In the genomic region with DNA sequence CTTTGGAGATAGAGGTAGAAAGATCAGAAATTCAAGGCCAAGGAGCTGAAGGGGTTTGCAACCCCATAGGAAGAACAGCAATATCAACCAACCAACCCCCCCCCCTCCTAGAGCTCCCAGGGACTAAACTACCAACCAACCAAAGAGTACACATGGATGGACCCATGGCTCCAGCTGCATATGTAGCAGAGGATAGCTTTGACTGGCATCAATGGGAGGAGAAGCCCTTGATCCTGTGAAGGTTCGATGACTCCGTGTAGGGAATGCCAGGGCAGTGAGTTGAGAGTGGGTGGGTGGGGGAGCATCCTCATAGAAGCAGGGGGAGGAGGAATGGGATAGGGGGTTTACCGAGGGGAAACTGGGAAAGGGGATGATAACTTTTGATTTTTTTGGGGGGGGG, we compare ENCODE assay signal across 20 mouse cellular contexts. TPM values are rescaled to one million over a fixed set of nuclear protein-coding genes. Genes with fewer than 3 reads are reported as not detected.
DNase-seq lines count a peak whose midpoint lies in the region; ATAC-seq and TF ChIP-seq lines count a peak whose summit lies in the region.
"Had no signal": no experiment of that assay in that cellular context is flagged by ENCODE, and none has a peak within 500 bp of the region (broad histone marks: within the 10 kb centered on the region; RNA-seq: fewer than 3 reads in every experiment).

No protein-coding gene starts in this region.

- DNase-seq in heart, adult 11 months = peak; percentile 93
- no peak for DNase-seq in heart, adult 9 months (ENCODE audit: low spot score in 2 of 2)
- no peak for DNase-seq in heart, adult 18-20 months
- DNase-seq in lung, postnatal 0 days (ENCODE audit: low spot score) = no peak
- DNase-seq in lung, postnatal 36 days = no peak
- DNase-seq: adrenal gland, postnatal 14 days; cerebellum, adult 9-11 months; gastrocnemius, postnatal 25 days; layer of hippocampus, adult 9-11 months; lung, postnatal 4 days; right cerebral cortex, adult 18-20 months; thymus, postnatal 36 days had no signal

- no peak for TF ChIP-seq CTCF in lung, postnatal 0 days (IDR thresholded peaks at IDR 0.05)

- peaks cover 48% of the 10 kb centered on the region for H3K4me1 ChIP-seq in heart, embryonic 15.5 days (replicated peaks)
- no peaks in the 10 kb centered on the region; the same call in 1 of the 2 replicates for H3K4me1 ChIP-seq in lung, postnatal 0 days (ENCODE audit: insufficient read depth, low read depth, low read length)
- H3K4me1 ChIP-seq in stomach, embryonic 16.5 days (ENCODE audit: control insufficient read depth, insufficient read depth, low read length) = peaks cover 15% of the 10 kb centered on the region; the same call in 1 of the 2 replicates

- WGBS in heart, embryonic 15.5 days = 88% methylated on average over 3 of the region's 3 CpGs
- 91% methylated on average over 3 of the region's 3 CpGs for WGBS in lung, postnatal 0 days
- WGBS in stomach, embryonic 16.5 days = 86% methylated on average over 3 of the region's 3 CpGs

- H3K27ac ChIP-seq in heart, embryonic 15.5 days = peak overlapping the region; percentile 96
- H3K27ac ChIP-seq in lung, postnatal 0 days (ENCODE audit: low read length) = peak overlapping the region; percentile 100; the same call in 1 of the 2 replicates
- peak overlapping the region; percentile 77; the same call in 1 of the 2 replicates for H3K27ac ChIP-seq in stomach, embryonic 16.5 days (ENCODE audit: low read length)
- H3K27ac ChIP-seq: forebrain, embryonic 12.5 days; hindbrain, embryonic 13.5 days; liver, embryonic 14.5 days had no signal

- no peak overlapping the region for H3K4me3 ChIP-seq in heart, embryonic 15.5 days
- H3K4me3 ChIP-seq in lung, postnatal 0 days (ENCODE audit: low read depth, low read length) = no peak overlapping the region
- H3K4me3 ChIP-seq in stomach, embryonic 16.5 days (replicated peaks; ENCODE audit: low read length) = no peak overlapping the region

- no peaks in the 10 kb centered on the region for H3K9me3 ChIP-seq in heart, embryonic 15.5 days (replicated peaks)
- H3K9me3 ChIP-seq in lung, postnatal 0 days (ENCODE audit: low read length) = no peaks in the 10 kb centered on the region
- 0 out of 2 replicates have a peak, but pooled peaks cover 6% of the 10 kb centered on the region for H3K9me3 ChIP-seq in stomach, embryonic 16.5 days (replicated peaks; ENCODE audit: control insufficient read depth, low read length)
- H3K9me3 ChIP-seq: forebrain, embryonic 12.5 days; hindbrain, embryonic 13.5 days; neural tube, embryonic 13.5 days had no signal

- H3K36me3 ChIP-seq in heart, embryonic 15.5 days = no peaks in the 10 kb centered on the region
- no peaks in the 10 kb centered on the region for H3K36me3 ChIP-seq in lung, postnatal 0 days (ENCODE audit: insufficient read depth, low read length)
- H3K36me3 ChIP-seq in stomach, embryonic 16.5 days (ENCODE audit: control insufficient read depth, insufficient read depth, low read length) = no peaks in the 10 kb centered on the region

- H3K9ac ChIP-seq in heart, embryonic 15.5 days = no peak overlapping the region
- no peak overlapping the region for H3K9ac ChIP-seq in lung, postnatal 0 days (replicated peaks; ENCODE audit: low read depth)
- H3K9ac ChIP-seq in stomach, embryonic 16.5 days (ENCODE audit: low read length) = no peak overlapping the region
- H3K9ac ChIP-seq: forebrain, embryonic 12.5 days; hindbrain, embryonic 13.5 days; liver, embryonic 14.5 days; neural tube, embryonic 13.5 days had no signal

- no peak for ATAC-seq in heart, embryonic 15.5 days (replicated peaks; ENCODE audit: insufficient number of reproducible peaks, insufficient read depth, low FRiP score, low read depth)
- ATAC-seq in lung, postnatal 0 days = no peak
- ATAC-seq in stomach, embryonic 16.5 days (ENCODE audit: insufficient read depth, low FRiP score) = no peak
- ATAC-seq: activated CD4-positive, CD25-positive, alpha-beta regulatory T cell, adult 4 months had no signal

- H3K4me2 ChIP-seq in heart, embryonic 15.5 days = peak overlapping the region; percentile 35; the same call in 1 of the 2 replicates
- H3K4me2 ChIP-seq in lung, postnatal 0 days (replicated peaks; ENCODE audit: low read depth, low read length) = no peak overlapping the region
- H3K4me2 ChIP-seq in stomach, embryonic 16.5 days (ENCODE audit: low read depth, low read length) = no peak overlapping the region

- H3K27me3 ChIP-seq in heart, embryonic 15.5 days = no peaks in the 10 kb centered on the region
- H3K27me3 ChIP-seq in lung, postnatal 0 days (replicated peaks; ENCODE audit: insufficient read depth, low read length) = no peaks in the 10 kb centered on the region
- no peaks in the 10 kb centered on the region for H3K27me3 ChIP-seq in stomach, embryonic 16.5 days (ENCODE audit: control insufficient read depth, insufficient read depth, low read length)
- H3K27me3 ChIP-seq: forebrain, embryonic 12.5 days; neural tube, embryonic 13.5 days had no signal

- TF ChIP-seq EP300 in lung, postnatal 0 days (IDR thresholded peaks at IDR 0.05) = no peak

RNA-seq across cellular contexts. Expression of a gene that starts 1.7 kb away (rescaled TPM):
- polyA plus RNA-seq in heart, embryonic 15.5 days (2015; fragmentation: Nextera tagmentation; extraction: Ambion mirVana) = 72.4 and 82.5 TPM in 2 replicates
- total RNA-seq in heart, adult 18-20 months (2021) = 100 to 1,000 TPM; 720 to 812 TPM
- polyA plus RNA-seq in lung, postnatal 0 days (2015; fragmentation: Nextera tagmentation; extraction: Ambion mirVana) = 129 and 144 TPM in 2 replicates
- polyA plus RNA-seq in stomach, embryonic 16.5 days (2015; fragmentation: Nextera tagmentation; extraction: Ambion mirVana) = 33.0 and 34.2 TPM in 2 replicates

RNA-seq across cellular contexts. Expression of a gene that starts 19.9 kb away (rescaled TPM):
- polyA plus RNA-seq in heart, embryonic 15.5 days (2015; fragmentation: Nextera tagmentation; extraction: Ambion mirVana) = 230 and 277 TPM in 2 replicates
- total RNA-seq in heart, adult 18-20 months (2021) = 10 to 100 TPM; 58.2 to 61.6 TPM
- polyA plus RNA-seq in lung, postnatal 0 days (2015; fragmentation: Nextera tagmentation; extraction: Ambion mirVana) = 184 and 195 TPM in 2 replicates
- polyA plus RNA-seq in stomach, embryonic 16.5 days (2015; fragmentation: Nextera tagmentation; extraction: Ambion mirVana) = 418 and 440 TPM in 2 replicates

RNA-seq across cellular contexts. Expression of a gene that starts 43.3 kb away (rescaled TPM):
- polyA plus RNA-seq in heart, embryonic 15.5 days (2015; fragmentation: Nextera tagmentation; extraction: Ambion mirVana) = 8.9 and 9.2 TPM in 2 replicates
- total RNA-seq in heart, adult 18-20 months (2021) = 1 to 10 TPM; 1.6 to 2.3 TPM
- polyA plus RNA-seq in lung, postnatal 0 days (2015; fragmentation: Nextera tagmentation; extraction: Ambion mirVana) = 15.6 and 16.0 TPM in 2 replicates
- 12.6 and 14.9 TPM in 2 replicates for polyA plus RNA-seq in stomach, embryonic 16.5 days (2015; fragmentation: Nextera tagmentation; extraction: Ambion mirVana)
- total RNA-seq: G1E had no signal
- polyA plus RNA-seq: activated CD4-positive, CD25-positive, alpha-beta regulatory T cell, adult 4 months; G1E had no signal
